Mouse (Mus musculus) adrenal gland, postnatal 36 days (tissue): ENCODE data around the gene Rars2. TPM values are rescaled to one million over a fixed set of nuclear protein-coding genes. Genes with fewer than 3 reads are reported as not detected.
"Not testable (repeated sequence)": the region's sequence is repeated elsewhere in the genome, so short reads cannot be mapped to it uniquely, and the experiment has no call there.

ENCODE experiments used
- DNase-seq, 2 experiments: peaks; one replicate each; pipeline ENCODE4 v3.0.0; 2021; ENCODE audit warnings: mixed read lengths in 1 of 2
- long read RNA-seq, 2 experiments: library from polyadenylated mRNA; stranded (forward); transcript quantifications; one replicate each; pipeline ENCODE4 v2.0.0; 2021; ENCODE audit warnings: borderline sequencing depth in 2 of 2
- total RNA-seq, 2 experiments: library from RNA; stranded (reverse); gene quantifications; 2 replicates each; pipeline ENCODE4 v1.2.3; 2021

Rars2 gene
- total RNA-seq = 10 to 100 TPM; 38.7 to 39.3 TPM
- long read RNA-seq, experiment 1, transcript Rars2-201 (20 exons, 1,868 nt) = major isoform, 40 of 61 reads
- long read RNA-seq, experiment 1, partial matches to known transcripts = 3 of 61 reads
- long read RNA-seq, experiment 1, other reads (novel, unspliced or antisense) = 16 of 61 reads
- long read RNA-seq, experiment 2, transcript Rars2-201 (20 exons, 1,868 nt) = major isoform, 9 of 10 reads
- long read RNA-seq, experiment 2, partial matches to known transcripts = 0 of 10 reads
- long read RNA-seq, experiment 2, other reads (novel, unspliced or antisense) = 1 of 10 reads

- peak; percentile 95 to 96 for DNase-seq
These were observed at the start of gene Rars2, which contains the start of gene Orc3 for GRCm38 (mm10) chr4:34614630-34615094. Gene Rars2, plus strand, starts transcription at chr4:34614957. Gene Orc3, minus strand, starts transcription at chr4:34614944.

- no peak for DNase-seq
These were observed 48.5 kb upstream of the Rars2 start for GRCm38 (mm10) chr4:34566226-34566625.

DNA sequence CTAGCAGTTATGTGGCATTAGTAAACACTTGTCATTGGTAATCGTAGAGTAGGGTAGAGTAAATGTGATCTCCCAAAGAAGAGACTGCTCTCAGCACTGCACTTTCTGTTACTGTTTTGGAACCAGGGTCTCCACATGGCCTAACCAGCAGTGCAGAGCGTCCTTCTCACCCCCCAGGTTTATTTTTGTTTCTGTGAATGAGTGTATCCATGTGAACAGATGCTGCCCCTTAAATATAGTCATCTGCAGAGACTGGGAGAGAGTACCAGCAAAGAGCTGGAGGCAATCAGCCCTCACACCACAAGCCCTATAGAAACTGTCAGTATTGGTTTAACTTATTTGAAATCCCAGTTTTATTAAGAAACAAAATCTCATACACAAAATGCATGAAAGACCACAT is 41.9 kb upstream of the Rars2 start:
- DNase-seq = no peak

- DNase-seq = no peak
These were observed 37.7 kb upstream of the Rars2 start for GRCm38 (mm10) chr4:34577028-34577427.

- no peak for DNase-seq
These were observed 35.5 kb upstream of the Rars2 start for GRCm38 (mm10) chr4:34579215-34579614.

- DNase-seq = not testable (repeated sequence)
These were observed 33.3 kb upstream of the Rars2 start for GRCm38 (mm10) chr4:34581489-34581888.

GRCm38 (mm10) chr4:34581990-34582389 is 32.8 kb upstream of the Rars2 start:
- DNase-seq = no peak

DNA sequence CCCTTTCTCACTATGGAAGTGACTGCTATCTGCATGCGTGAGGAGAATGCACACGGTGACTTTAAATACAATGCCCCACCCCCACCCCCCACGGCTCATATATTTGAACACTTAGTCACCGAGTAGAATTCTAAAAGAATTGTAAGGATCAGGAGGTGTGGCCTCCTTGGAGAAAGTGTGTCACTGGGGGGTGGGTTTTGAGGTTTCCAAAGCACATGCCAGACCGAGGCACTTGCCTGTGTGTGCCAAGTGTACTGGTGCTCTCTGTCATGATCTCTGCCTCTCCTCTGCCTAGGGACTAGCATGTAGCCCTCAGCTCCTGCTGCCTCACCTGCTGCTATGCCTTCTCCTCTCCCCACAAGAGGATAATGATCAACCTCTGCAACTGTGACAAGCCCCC is 32.3 kb upstream of the Rars2 start:
- DNase-seq = peak; percentile 19 to 36

DNA sequence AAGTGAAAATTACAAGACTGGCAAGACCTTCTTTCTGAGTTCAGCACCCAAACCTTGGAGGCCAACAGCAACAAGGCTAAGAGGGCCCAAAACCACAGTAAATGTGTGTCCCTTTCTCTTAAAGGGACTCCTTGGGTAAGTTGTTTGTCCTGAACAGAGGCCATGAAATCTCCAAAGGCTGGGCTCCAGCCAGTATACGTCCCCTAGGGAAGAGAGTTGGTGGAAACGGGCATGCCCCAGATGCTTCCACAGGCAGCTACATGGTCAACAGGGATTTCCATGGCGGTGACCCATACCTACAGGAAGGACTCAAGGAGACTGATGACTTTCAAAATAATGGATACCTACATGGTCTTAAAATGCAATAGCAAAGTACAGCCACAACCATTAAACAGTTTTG is 31.3 kb upstream of the Rars2 start:
- peak; percentile 8 to 37 for DNase-seq

GRCm38 (mm10) chr4:34584871-34585607 is 29.7 kb upstream of the Rars2 start:
- no peak for DNase-seq

- no peak for DNase-seq
These were observed 11.6 kb upstream of the Rars2 start for GRCm38 (mm10) chr4:34603123-34603522.

DNA sequence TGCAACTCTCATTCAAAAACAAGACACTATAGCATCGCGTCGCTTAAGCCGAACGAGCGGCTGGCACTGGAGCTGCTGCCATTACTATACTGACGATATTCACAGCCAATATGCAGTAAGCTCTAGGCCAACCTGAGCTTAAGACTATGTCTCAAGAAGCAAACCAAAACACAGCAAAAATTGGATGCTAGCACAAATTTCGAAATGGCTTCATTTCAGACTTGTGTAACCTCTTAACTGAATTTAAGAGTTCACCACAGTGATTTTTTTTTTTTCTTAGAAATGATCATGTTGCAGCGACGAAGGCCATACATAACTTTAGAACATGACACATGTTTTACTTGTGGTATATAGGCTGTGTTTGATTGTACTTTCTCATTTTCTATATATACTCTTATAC is 8.1 kb upstream of the Rars2 start:
- DNase-seq = no peak

GRCm38 (mm10) chr4:34613571-34614145 is 1.1 kb upstream of the Rars2 start:
- DNase-seq = peak in 1 of 2 experiments; percentile 21

DNA sequence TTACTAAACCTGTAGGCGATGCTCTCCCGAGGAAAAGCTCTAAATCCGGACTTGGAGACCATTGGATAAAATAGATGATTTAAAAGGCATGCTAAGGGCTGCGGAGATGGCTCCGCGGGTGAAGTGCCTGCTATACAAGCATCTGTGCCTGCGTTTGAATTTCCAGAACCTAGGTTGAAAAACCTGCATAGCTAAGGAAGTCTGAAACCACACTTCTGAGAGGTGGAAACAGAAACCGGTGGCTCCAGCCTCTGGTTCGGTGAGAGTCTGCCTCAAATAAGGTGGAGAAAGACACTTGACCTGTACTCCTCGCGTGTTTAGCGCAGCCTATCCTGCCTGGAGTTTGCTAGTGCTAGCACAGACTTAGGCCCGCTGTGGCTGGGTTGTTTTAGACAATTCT is 546 bp downstream of the Rars2 start:
- DNase-seq = peak; percentile 5

- no peak for DNase-seq
These were observed 1.4 kb downstream of the Rars2 start for GRCm38 (mm10) chr4:34616146-34616545.

- peak in 1 of 2 experiments; percentile 24 for DNase-seq
These were observed 10.8 kb downstream of the Rars2 start for GRCm38 (mm10) chr4:34625556-34625955.

GRCm38 (mm10) chr4:34626401-34626800 is 11.6 kb downstream of the Rars2 start:
- peak; percentile 28 to 37 for DNase-seq

DNA sequence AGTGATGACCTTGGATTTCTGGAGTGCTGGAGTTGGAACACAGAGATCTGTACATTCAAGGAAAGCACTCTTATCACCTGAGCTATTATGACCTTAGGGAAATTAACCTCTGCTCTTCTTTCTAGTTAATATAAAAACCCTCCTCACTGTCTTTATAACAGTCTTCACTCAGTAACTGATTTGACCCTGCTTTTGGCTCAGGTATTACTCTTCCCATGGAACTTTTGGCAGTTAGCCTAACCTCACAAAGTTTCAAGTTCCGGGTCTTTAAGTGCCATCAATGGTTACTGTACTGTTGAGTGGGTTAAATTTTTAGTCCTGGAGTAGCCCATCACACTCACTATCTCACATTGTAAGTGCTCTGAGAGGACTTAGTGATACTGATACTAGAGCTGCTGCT is 15.2 kb downstream of the Rars2 start:
- no peak for DNase-seq

GRCm38 (mm10) chr4:34634129-34634528 is 19.4 kb downstream of the Rars2 start:
- no peak for DNase-seq

DNA sequence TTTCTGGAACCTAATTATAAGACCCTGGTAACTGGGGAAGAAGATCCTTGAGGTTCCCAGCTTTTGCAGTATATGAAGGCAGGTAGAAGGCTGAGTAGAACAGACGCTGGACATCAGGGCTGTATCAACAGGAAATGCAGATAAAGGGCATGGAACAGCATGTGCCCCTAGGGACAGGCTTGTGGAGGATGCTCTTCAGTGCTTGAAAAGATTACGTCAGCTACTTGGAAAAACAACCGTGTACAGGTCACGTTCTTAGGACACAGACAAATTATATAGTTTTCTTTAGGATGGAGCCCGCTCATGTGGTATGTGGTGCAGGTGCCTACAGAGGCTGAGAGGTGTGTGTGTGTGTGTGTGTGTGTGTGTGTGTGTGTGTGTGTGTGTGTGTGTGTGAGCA is 21.3 kb downstream of the Rars2 start:
- no peak for DNase-seq

GRCm38 (mm10) chr4:34637386-34637785 is 22.6 kb downstream of the Rars2 start:
- DNase-seq = no peak

DNA sequence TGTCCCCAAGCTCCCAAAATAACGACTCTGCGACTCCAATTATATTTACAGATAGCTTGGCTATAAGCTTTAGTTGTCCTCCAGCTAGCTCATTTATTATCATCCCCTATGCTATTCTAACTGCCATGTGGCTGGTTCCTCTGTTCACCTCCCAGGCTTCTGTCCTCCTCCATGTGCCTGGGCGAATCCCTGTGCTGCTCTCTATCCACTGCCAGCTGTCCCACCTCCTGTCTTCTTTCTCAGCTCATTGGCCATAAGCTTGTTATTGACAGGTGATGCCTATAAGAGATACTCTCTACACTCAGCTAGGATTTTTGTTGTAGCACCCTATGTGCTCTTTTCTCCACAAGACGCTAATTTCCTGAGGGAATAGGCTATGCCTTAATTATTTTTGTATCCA is 23.1 kb downstream of the Rars2 start:
- no peak for DNase-seq

DNA sequence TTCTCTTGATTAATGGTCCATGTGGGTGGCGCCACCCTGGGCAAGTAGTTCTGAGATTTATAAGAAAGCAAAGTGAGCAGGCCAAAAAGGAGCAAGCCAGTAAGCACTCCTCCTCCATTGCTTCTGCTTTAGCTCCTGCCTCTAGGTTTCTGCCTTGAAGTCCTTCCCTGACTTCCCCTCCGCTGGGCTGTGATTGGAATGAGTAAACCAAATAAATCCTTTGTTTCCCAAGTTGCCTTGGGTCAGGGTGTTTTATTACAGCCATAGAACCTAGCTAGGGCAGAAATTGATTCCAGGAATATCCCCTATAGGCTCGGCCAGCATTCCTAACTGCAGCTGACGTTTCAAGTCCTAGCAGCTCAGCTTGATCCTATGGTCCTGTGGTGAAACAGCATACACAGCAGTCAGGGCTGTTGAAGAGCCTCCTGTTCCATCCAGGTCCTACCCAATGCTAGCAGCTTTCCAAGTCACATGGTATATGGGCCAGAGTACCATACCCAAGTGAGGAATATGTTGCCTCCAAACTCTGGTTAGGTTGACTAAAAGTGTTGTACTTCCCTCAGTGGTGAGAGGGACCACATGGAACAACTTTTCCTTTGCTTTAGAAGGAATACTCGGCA is 25.1 kb downstream of the Rars2 start:
- DNase-seq = no peak
